Mouse (Mus musculus) urinary bladder, postnatal 4 days (tissue): ENCODE results near the gene Itih5.

ENCODE experiments used
- DNase-seq, 2 experiments: peaks; one replicate each; pipeline ENCODE4 v3.0.0; 2021 to 2022; ENCODE audit warnings: low spot score in 2 of 2

Gene Itih5

GRCm38 (mm10) chr2:10153201-10154075 is at the start of gene Itih5:
Itih5 (plus strand) TSS chr2:10153571.
- peak in 1 of 2 experiments; percentile 52 for DNase-seq

- no peak for DNase-seq
These were observed 44.7 kb upstream of the Itih5 start for GRCm38 (mm10) chr2:10108535-10109189.

- DNase-seq, result no peak
These were observed 34.6 kb upstream of the Itih5 start for GRCm38 (mm10) chr2:10118751-10119150.

DNA sequence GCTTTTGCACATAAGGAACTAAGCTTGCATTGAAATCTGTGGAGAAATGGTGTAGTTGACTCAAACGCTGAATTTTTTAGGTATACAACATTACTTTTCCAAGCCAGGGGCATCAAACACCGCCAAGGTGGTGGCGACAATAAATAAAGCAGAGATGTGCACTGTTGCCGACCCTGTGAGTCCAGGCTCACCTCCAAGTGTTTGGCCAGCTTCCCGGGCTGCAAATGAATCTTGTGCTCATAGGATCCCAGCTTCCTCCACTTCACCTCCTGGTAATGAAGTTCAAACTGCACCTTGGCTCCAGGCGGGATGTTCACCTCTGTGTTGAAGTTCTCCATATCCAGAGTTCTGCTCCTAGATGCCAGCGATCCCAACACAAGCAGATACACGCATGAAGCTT is 34.1 kb upstream of the Itih5 start:
- DNase-seq, result no peak

DNA sequence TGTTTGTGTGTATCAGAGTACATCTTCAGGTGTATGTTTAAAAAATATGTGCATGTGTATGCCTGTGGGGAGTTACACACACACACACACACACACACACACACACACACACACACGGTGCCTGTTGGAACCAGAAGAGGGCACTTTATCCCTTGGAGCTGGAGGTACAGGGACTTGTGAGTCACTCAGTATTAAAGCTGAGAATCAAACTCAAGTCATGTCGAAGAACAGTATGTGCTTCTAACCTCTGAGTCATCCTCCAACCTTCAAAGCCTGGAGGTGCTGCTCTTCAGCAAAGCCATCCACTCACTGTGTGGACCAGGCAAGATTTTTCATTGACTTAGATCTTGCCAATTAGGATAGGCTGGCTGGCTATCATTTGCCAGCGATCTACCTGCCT is 31.5 kb upstream of the Itih5 start:
- no peak for DNase-seq

DNA sequence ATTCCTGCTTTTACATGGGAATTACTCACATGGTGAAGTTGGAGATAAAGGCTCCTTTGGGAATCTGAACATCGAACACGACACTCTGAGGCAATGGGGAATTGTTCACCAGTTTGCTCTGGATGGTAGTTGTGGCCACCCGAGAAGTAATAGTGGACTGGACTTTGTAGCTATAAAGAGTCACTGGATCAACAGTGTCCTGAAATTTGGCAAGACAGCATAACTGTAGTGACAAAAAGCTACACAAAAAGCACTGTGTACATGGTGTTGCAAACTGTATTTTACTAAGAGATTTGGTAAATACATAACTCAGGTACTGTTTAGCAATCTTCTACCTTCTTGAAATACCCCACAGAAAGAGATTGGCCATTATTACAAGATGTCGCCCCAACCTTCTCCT is 27.2 kb upstream of the Itih5 start:
- DNase-seq, result no peak

GRCm38 (mm10) chr2:10127471-10127870 is 25.9 kb upstream of the Itih5 start:
- no peak for DNase-seq

DNA sequence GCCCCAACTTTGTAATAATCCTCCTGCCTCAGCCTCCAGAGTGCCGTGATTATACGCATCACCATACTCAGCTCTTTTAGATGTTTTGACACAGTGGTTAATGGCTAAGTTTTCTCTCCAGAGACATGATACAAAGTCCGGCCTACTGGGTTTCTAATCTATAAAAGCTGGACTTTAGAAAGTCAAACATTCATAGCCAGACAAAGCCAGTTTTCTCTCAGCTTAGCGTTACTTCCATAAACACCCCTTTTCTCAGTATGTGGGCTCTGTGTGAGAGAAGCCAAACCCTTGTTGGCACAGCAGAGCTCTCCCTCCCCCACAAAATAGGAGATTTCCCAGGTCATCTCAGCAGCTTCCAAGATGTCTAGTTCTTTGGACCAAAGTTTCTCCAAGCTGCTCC is 24.8 kb upstream of the Itih5 start:
- DNase-seq, result no peak

DNA sequence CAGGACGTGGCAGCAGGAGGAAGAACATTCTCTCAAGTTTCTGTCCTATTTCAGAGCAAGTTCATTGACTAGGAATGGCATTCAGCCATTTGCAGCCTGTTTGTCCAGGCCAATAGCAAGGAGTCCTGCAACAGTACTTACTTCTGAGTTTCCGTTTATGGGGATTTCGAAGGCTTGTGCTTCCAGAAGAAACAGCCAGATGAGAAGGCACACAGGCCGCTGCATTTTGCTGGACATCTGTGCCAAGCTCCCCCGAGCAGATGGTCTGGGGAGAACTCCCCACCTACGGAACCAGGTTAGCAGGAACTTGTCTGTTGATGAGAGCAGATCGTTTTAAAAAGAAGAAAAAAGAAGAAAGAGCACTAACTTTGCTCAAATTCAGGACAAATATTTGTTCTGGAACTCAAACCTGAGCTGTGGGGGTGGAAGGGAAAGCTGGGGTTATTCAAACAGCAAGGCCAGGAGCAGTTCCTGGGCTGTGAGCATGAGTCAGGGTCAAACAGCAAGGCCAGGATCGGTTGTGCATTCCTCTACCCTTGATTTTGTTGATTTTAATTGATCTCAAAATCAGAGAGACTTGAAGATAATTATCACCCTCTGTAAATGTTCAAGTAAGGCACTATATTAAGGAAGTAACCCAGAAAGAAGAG is 22.9 kb upstream of the Itih5 start:
- DNase-seq, result no peak

- DNase-seq, result no peak
These were observed 22.1 kb upstream of the Itih5 start, which contains the start of gene Itih2 for GRCm38 (mm10) chr2:10131296-10131695. Itih2 (minus strand) TSS chr2:10131396.

DNA sequence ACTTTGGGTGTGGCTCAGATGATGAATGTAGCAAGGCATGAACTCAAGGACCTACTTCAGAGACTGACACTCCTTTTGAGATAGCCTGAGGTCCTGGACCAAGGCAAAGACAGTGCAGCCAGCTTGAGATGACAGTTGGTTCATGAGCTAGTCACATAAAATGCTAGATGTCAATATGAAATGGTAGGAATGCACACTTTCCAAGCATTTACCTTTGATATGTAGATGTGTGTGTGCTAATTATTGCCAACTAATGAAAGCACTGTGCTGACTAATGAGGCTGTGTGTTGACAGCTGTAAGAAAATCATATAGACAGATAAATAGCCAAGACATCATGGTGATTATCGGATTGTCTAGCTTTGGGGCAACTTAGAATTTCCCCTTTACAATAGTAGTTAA is 21.2 kb upstream of the Itih5 start:
- no peak for DNase-seq

DNA sequence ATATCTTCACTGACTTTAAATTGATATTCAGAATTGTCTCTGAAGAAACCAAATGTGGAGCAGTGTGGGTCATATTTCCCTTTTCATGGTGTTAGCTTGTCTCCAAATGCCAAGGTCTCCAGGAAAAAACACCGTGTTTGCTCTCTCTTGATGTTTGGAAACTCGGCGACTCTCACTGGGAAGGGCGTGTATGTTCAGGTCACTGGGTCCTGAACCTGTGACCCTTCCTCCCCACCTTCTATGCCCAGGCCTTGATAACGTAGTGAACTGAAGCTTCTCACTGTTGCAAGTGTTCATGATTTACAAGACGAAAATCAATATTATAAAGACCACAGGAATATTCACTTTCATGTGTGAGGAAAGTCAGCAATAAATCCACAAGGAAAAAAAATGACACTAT is 19.4 kb upstream of the Itih5 start:
- DNase-seq, result no peak

DNA sequence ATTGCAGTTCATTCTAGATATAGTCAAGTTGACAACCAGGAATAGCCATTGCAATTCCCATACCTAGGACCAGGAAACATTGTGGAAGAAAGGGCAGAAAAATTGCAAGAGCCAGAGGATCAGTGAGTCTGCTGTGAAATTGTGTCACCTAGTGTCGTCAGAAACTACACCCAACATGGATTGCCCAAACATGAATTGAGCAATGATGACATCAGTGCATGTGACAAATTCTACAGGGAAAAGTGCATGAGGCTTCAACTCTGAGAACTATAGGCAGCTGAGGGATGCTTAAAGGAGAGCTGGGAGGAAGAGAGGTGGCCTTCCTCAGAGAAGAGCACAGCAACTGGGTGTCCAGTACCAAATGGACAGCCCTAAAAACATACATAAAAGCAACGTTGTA is 16.1 kb upstream of the Itih5 start:
- DNase-seq, result no peak

GRCm38 (mm10) chr2:10140456-10140855 is 12.9 kb upstream of the Itih5 start:
- no peak for DNase-seq

DNA sequence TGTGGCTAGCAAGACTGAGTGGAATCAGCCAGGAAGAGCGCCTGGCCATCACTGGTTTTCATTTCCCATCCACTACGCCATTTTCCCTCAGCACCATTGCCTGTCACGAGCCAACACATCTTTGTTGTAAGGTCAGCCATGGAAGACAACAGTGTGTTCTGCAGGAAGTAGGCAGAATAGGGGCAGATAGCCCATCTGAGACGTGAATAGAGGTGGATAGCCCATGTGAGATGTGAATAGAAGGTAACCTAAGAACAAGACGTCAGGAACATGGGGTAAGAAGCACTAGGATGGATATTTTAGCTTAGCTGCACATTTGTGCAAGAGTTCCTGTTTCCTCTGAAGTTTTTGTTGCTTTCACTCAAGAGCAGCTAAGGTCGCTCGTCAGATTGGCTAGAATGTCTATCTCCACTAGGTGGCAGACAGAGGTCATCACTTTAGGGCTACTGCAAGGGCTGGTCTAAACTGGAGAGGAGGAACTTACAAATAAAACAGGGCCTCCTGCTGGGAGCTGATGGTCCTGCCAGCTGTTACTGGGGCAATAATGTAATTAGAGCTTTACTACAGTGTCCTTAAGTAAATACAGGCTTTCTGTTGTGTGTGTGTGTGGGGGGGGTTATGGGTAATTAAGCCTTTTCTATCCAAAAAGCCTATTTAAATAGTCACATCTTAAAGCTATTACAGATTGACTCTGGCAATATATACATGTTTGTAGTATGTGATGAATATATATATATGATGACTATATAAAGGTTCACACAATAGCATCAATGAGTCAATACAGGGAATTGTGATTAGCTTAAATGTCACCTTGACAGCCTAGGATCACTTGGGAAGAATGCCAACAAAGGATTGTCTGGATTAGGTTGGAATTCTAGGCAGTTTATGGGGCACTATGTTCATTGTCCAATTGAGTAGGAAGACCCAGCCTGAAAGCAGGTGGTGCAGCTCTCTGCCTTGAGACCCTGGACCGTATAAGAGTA is 10.6 kb upstream of the Itih5 start:
- DNase-seq, result peak in 1 of 2 experiments; percentile 54

DNA sequence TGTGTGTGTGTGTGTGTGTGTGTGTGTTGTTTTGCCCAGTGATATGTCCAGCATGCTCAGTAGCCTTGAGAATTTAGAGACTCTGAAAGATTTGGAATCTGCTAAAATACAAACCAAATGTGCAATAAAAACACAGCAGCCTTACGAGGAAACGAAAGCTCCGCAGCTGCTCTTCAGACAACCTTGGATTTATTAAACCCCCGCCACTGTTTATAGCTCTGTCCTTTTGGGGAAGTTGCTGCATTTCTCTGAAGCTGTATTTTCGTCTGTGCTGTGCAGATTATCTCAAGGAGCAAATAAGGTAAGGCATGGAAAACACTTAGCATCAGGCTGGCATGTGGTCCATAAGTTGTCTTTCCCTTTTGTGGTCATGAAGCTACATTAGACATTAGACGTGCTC is 7.9 kb upstream of the Itih5 start:
- DNase-seq, result no peak

DNA sequence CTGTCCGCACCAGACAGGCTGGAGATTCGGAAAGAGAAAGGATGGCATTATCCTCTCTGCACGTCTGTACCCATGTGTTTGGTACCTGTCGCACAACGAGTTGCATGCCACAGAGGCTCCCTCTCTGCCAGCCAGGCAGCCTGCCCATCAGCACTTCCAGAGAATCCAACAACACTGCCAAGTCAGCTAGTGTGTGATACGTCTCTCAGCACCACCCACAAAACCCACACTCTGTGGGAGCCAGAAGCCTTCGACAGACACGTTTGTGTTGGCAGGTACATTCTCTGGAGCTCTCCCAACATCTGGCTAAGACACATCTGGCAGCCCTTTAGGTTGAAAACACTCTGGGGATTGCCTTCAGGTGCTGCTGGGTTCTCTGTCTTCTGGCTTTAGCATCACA is 6.2 kb upstream of the Itih5 start:
- no peak for DNase-seq

- no peak for DNase-seq
These were observed 781 bp upstream of the Itih5 start for GRCm38 (mm10) chr2:10152590-10152989.

- DNase-seq, result peak in 1 of 2 experiments; percentile 48
These were observed 3.8 kb downstream of the Itih5 start for GRCm38 (mm10) chr2:10157184-10157583.

DNA sequence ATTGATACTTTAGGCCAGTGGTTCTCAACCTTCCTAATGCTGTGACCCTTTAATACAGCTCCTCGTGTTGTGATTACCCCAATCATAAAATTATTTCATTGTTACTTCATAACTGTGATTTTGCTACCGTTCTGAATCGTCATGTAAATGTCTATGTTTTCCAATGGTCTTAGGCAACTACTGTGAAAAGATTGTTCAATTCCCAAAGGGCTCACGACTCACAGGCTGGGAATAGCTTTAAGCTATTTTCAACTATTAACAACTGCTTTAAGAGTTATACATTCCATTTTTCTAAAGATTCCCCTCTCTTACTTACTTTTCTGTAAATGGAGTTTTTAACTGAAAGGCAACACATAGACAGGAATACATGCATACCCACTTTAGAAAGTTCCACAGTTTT is 8.6 kb downstream of the Itih5 start:
- DNase-seq, result no peak

GRCm38 (mm10) chr2:10166635-10167034 is 13.3 kb downstream of the Itih5 start:
- DNase-seq, result no peak
